26 mouse cellular contexts compared by ENCODE assay signal in genomic region chr4:135598998-135599397, GRCm38 (mm10). TPM values are rescaled to one million over a fixed set of nuclear protein-coding genes. Genes with fewer than 3 reads are reported as not detected.
DNase-seq lines count a peak whose midpoint lies in the region; ATAC-seq and TF ChIP-seq lines count a peak whose summit lies in the region.
"Had no signal": no experiment of that assay in that cellular context is flagged by ENCODE, and none has a peak within 500 bp of the region (broad histone marks: within the 10 kb centered on the region; RNA-seq: fewer than 3 reads in every experiment).

No protein-coding gene starts in this region.

- H3K9ac ChIP-seq in kidney, postnatal 0 days (ENCODE audit: low read depth, low read length) = no peak overlapping the region
- no peak overlapping the region for H3K9ac ChIP-seq in intestine, postnatal 0 days (ENCODE audit: low read depth, low read length)
- H3K9ac ChIP-seq: forebrain, embryonic 15.5 days; heart, embryonic 12.5 days; liver, embryonic 12.5 days; neural tube, embryonic 15.5 days had no signal

- 0 out of 2 replicates have a peak, but pooled peaks have one; percentile 7 for ATAC-seq in kidney, postnatal 0 days (replicated peaks; ENCODE audit: low FRiP score, low read depth)
- peak; percentile 75 for ATAC-seq in intestine, postnatal 0 days
- ATAC-seq: forebrain, embryonic 15.5 days; hindbrain, postnatal 0 days; liver, embryonic 12.5 days had no signal

- H3K4me1 ChIP-seq in kidney, postnatal 0 days (replicated peaks; ENCODE audit: insufficient read depth, low read length) = no peaks in the 10 kb centered on the region
- peaks cover 7% of the 10 kb centered on the region; the same call in 1 of the 2 replicates for H3K4me1 ChIP-seq in intestine, postnatal 0 days (replicated peaks; ENCODE audit: control insufficient read depth, insufficient read depth, low read length)
- H3K4me1 ChIP-seq: liver, embryonic 12.5 days had no signal

- no peak overlapping the region for H3K4me2 ChIP-seq in kidney, postnatal 0 days (ENCODE audit: low read length)
- peak overlapping the region; percentile 32; the same call in 1 of the 2 replicates for H3K4me2 ChIP-seq in intestine, postnatal 0 days (replicated peaks; ENCODE audit: low read depth)
- H3K4me2 ChIP-seq: forebrain, embryonic 15.5 days; heart, embryonic 12.5 days; liver, embryonic 12.5 days; midbrain, embryonic 11.5 days; neural tube, embryonic 15.5 days had no signal

- no peak overlapping the region for H3K27ac ChIP-seq in kidney, postnatal 0 days
- H3K27ac ChIP-seq in intestine, postnatal 0 days (ENCODE audit: low read depth, low read length) = peak overlapping the region; percentile 50
- H3K27ac ChIP-seq: forebrain, embryonic 15.5 days; hindbrain, postnatal 0 days; layer of hippocampus, adult 2 months; liver, embryonic 12.5 days; neural tube, embryonic 15.5 days had no signal

- H3K4me3 ChIP-seq in kidney, postnatal 0 days (replicated peaks; ENCODE audit: low read depth, low read length) = no peak overlapping the region
- H3K4me3 ChIP-seq in intestine, postnatal 0 days (ENCODE audit: low read depth, low read length) = no peak overlapping the region
- H3K4me3 ChIP-seq: forebrain, embryonic 15.5 days; heart, embryonic 12.5 days; layer of hippocampus, adult 2 months; liver, embryonic 12.5 days; neural tube, embryonic 15.5 days had no signal

- DNase-seq in adrenal gland, adult 2 months = peak; percentile 10
- DNase-seq in adrenal gland, postnatal 4 days (ENCODE audit: low spot score in 2 of 2) = no peak
- no peak for DNase-seq in kidney, postnatal 0 days (ENCODE audit: low spot score)
- no peak for DNase-seq in kidney, postnatal 14 days
- DNase-seq in CD4-positive helper T cell, adult 2 months (ENCODE audit: low read depth, low spot score) = peak; percentile 30
- no peak for DNase-seq in cerebellum, adult 8-10 months
- DNase-seq in thymus, postnatal 4 days = no peak
- DNase-seq: adrenal gland, adult 8-10 months; cerebellum, adult 2 months; heart, postnatal 10 days; lung, adult 18-20 months; lung, postnatal 14 days; right cerebral cortex, adult 18-20 months; right cerebral cortex, postnatal 4 days; thymus, postnatal 36 days had no signal

- no peak for TF ChIP-seq CTCF in kidney, postnatal 0 days (IDR thresholded peaks at IDR 0.05; ENCODE audit: low read depth)
- TF ChIP-seq CTCF in intestine, postnatal 0 days (IDR thresholded peaks at IDR 0.05; ENCODE audit: low read depth) = no peak

- WGBS in kidney, postnatal 0 days = 72% methylated on average over 2 of the region's 2 CpGs
- WGBS in intestine, postnatal 0 days = 27% methylated on average over 2 of the region's 2 CpGs

- H3K36me3 ChIP-seq in kidney, postnatal 0 days (ENCODE audit: insufficient read depth, low read length) = no peaks in the 10 kb centered on the region
- H3K36me3 ChIP-seq in intestine, postnatal 0 days (ENCODE audit: control insufficient read depth, insufficient read depth) = no peaks in the 10 kb centered on the region
- H3K36me3 ChIP-seq: forebrain, embryonic 15.5 days; G1E; heart, embryonic 12.5 days; liver, embryonic 12.5 days; neural tube, embryonic 15.5 days had no signal

- no peaks in the 10 kb centered on the region for H3K27me3 ChIP-seq in kidney, postnatal 0 days (ENCODE audit: insufficient read depth, low read length)
- H3K27me3 ChIP-seq in intestine, postnatal 0 days (replicated peaks; ENCODE audit: control insufficient read depth, insufficient read depth, low read length) = no peaks in the 10 kb centered on the region
- H3K27me3 ChIP-seq: forebrain, embryonic 15.5 days; neural tube, embryonic 15.5 days had no signal

- H3K9me3 ChIP-seq in kidney, postnatal 0 days (replicated peaks; ENCODE audit: low read length) = no peaks in the 10 kb centered on the region
- no peaks in the 10 kb centered on the region for H3K9me3 ChIP-seq in intestine, postnatal 0 days (ENCODE audit: control insufficient read depth)
- H3K9me3 ChIP-seq: forebrain, embryonic 15.5 days; G1E; liver, embryonic 12.5 days had no signal

RNA-seq across cellular contexts. Expression of gene Grhl3, which starts 25.6 kb away (rescaled TPM):
- total RNA-seq in adrenal gland, adult 2 months (2021) = under 1 TPM in 1 of 2 experiments, not detected in 1; 0.10 TPM
- polyA plus RNA-seq in adrenal gland, adult 2 months (2012; rRNA removed) = not detected in 2 replicates
- total RNA-seq in adrenal gland, postnatal 4 days (2021) = under 1 TPM; 0.14 to 0.22 TPM
- 3.6 and 4.6 TPM in 2 replicates for polyA plus RNA-seq in kidney, postnatal 0 days (2015; fragmentation: Nextera tagmentation; extraction: Ambion mirVana)
- polyA plus RNA-seq in intestine, postnatal 0 days (2015; fragmentation: Nextera tagmentation; extraction: Ambion mirVana) = 0.39 and 0.51 TPM in 2 replicates
- total RNA-seq: G1E; granulocyte monocyte progenitor cell, adult 5-6 weeks; megakaryocyte progenitor cell, adult 5-6 weeks had no signal
- polyA plus RNA-seq: G1E had no signal

Comparison
In these comparisons a context has a peak if more than half of its experiments do, and no peak if none do; other contexts are left out.
1. DNase-seq: peak in adrenal gland, adult 2 months (single experiment) and CD4-positive helper T cell, adult 2 months (single experiment); none in adrenal gland, postnatal 4 days (0 of 2), kidney, postnatal 0 days (single experiment), kidney, postnatal 14 days (single experiment), cerebellum, adult 8-10 months (single experiment) and thymus, postnatal 4 days (single experiment).